Mouse (Mus musculus) brain, embryonic 18.5 days (tissue): ENCODE data around the gene Ndrg4.

Source experiments
- DNase-seq: peaks from one replicate; pipeline ENCODE4 v3.0.0-alpha.2; 2012; ENCODE audit warnings: low read depth, low spot score

Gene Ndrg4

DNA sequence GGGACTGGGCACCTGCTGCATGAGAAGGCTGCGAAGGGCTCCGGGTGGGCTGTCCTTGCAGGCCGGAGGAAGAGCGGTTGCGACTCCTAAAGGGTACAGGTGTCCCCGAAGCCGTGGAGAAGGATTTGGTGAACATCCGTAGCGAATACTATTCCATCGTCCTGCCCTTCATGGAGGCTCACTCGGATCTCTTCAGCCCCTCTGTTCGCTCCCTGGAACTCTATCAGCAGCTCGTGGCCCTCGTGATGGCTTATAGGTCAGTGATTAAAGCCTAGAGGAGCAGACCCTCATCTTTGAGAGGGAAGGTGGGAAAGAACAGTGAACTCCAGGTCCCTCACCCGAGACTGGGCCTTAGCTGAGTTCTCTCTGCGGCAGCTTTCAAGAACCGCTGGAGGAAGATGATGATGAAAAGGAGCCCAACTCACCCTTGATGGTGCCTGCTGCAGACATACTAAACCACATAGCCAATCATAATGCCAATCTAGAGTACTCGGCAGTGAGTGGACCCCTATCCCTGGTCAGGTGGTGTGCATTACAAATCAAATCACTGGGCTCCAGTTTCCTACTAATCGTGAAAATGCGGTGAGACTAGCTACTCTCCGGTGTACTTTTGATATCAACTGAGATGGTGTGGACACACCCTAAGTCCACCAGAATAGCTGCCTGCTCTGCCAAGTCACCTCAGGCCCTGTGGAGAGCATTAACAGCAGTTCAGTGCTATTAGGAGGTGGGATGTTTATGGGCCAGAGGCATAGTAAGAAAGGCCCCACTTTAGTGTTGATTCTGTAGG lies 40.0 kb downstream of the Ndrg4 start:
- no peak for DNase-seq

DNA sequence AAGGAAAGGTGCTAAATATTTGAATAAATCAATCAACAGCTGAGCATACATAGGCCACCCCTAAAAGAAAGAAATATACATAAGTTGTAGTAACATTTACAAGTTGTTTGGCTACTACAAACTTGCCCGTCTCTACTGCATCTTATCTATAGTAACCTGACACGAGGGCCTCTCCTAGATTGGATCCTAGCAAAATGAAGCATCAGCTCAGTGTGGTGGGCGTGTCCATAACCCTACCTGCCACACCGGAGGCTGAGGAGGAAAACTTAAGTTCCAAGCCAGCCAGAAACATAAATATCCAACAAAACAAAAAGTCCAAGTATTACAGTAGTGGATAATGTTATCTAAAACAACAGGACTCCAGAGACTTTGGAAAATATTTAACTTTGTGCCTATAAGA lies 50.8 kb downstream of the Ndrg4 start:
- DNase-seq = no peak

DNA sequence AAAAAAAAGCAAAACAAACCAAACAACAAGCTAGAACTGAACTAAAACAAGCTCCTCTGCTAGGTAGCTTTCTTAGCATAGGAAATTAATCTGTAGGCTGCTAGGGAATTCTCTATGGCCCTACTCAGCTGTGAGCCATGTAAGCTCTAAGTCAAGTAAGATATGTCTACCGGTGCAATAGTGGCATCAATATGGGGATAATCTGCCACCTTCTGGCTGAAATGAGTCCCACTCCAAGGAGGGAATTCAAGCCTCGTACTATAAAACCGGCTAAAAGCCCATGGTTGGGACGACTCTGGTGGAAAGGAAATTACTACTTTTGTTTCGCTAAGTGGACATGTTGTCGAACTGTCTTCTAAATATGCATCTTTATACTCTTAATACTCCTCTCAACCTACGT lies 61.8 kb downstream of the Ndrg4 start:
- DNase-seq = no peak

DNA sequence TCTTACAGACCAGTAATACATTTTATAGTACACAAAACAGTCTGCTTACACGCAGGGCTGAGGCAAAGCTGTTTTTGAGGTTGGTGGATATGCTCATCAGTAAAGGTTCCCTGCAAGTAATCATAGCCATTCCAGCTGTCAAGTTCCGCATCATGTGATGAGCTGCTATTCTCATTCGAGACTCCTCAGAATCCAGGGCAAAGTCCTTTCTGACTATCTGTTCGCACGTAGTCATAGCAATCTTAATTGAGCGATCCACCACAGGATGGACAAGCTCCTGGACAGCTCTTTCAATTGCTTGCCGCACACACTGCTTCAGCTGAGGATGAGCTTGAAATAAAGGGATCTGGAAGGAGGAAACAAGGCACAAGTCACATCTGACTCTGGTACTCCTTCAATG lies 65.0 kb downstream of the Ndrg4 start:
- DNase-seq = no peak

DNA sequence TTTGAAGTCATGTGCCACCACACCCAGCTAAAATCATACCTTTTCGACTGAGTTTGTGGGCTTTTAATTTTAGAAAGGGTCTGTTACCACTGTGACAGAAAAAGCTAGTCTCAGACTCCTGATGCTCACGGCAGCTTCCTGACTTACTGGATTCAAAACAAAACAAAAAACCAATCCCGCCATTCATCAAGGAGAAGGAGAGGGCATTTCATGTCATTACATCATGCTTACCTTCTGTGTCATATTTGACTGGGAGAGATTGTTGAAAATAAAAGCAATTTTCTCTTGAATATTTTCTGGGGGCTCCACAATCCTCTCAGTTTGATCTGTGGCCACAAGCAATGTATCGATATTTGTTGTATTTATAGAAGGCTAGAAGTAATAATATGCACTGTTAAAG lies 71.2 kb downstream of the Ndrg4 start:
- DNase-seq = no peak

DNA sequence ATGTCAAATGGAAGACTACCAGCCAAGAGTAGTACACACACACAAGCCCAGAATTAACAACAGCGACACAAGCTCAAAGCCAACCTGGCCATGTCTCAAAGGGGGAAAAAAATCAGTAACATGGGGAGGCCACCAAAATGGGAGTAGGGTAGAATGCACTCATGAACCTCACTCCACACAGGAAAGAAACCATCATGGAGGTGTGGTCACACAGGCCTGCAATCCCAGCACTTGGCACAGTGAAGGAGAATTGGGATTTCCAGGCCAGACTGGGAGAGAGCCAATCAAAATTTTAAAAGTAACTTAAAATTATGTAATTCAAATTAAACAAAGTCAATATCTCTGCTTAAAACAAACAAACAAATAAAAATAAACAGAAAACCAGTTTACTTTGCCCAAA lies 75.1 kb downstream of the Ndrg4 start:
- no peak for DNase-seq

DNA sequence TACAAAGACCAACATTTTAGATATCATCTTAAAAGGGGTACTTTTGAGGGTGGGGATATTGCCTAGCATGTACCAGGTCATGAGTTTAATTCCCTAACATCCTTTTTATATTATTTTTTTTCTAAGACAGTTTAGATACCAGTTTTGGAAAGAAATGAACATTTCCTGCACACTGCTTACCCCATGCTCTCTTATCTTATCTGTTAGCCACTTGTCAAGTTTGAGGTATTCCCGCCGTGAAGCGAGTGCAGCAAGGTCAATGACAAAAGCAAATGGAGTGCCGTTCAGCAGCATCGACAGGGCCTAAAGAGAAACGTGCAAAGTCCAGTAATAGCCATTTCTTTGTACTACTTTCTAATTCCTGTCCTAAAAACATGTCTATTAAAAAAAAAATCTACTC lies 83.5 kb downstream of the Ndrg4 start:
- DNase-seq = no peak

DNA sequence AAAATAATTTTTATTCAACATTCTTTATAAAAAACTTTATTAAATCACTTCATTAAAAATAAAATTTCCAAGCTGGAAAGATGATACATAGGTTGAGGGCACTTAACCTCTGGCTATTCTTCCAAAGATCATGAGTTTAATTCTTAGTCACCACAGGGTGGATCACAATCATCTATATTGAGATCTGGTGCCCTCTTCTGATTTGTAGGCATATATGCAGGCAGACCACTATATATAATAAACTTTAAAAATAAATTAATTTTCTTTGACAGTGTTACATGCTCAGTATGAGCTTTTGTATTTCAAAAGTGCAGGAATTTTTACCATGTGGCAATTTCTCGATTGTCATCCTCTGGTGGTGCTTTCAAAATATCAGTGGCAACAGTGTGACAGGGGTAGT lies 87.4 kb downstream of the Ndrg4 start:
- DNase-seq = no peak
